15 mouse cellular contexts compared by ENCODE assay signal in the genomic region with DNA sequence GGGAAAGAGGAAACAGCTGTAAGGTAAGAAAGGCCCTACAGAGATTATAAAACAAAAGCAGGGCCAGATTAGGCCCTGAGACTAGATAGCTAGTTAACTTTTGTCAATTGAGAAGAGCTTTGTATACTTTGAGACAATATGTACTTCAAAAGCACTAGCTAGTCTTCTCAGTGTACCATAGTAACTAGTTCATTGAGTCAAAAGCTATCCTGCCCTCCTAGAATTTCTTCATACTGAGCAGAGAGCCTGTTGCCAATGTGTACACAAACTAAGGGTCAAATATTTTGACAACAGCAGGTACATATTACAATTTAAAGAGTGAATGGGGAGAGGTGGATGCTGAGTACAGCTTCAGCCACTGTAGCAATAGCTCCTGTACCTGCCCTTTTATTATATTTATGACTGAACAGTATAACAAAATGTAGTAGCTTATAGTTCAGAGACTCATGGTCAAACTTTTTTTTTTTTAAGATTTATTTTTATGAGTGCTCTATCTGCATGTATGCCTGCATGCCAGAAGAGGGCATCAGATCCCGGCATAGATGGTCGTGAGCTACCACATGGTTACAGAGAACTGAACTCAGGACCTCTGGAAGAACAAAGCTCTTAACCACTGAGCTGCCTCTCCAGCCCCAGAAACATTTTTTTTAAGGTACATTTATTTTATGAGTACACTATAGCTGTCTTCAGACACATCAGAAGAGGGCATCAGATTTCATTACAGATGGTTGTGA. TPM values are rescaled to one million over a fixed set of nuclear protein-coding genes. Genes with fewer than 3 reads are reported as not detected.
A peak's percentile ranks its signal among the peaks of the same experiment; 100 is the strongest.
DNase-seq lines count a peak whose midpoint lies in the region; TF ChIP-seq lines count a peak whose summit lies in the region.
"Had no signal": no experiment of that assay in that cellular context is flagged by ENCODE, and none has a peak within 500 bp of the region (broad histone marks: within the 10 kb centered on the region; RNA-seq: fewer than 3 reads in every experiment).

No protein-coding gene starts in this region.

- no peak for TF ChIP-seq POLR2A in lung, adult 2 months (IDR thresholded peaks at IDR 0.05; ENCODE audit: borderline replicate concordance, extremely low read depth, low read depth, low read length)
- TF ChIP-seq POLR2A in CH12.LX (IDR thresholded peaks at IDR 0.05; ENCODE audit: low read depth, low read length) = no peak
- TF ChIP-seq POLR2A in cortical plate, adult 2 months (IDR thresholded peaks at IDR 0.05; ENCODE audit: extremely low read depth, insufficient read depth, low read length) = no peak

- in situ Hi-C loops in CH12.LX (cut with MboI; ENCODE audit: low pct_ligation_motif_present, low pct_unique_long_range_greater_than_20kb, low sequenced_read_pairs) = no loop called here

- intact Hi-C loops in gastrocnemius, adult 2 months (cut with DNase I) = no loop called here
- intact Hi-C loops in gastrocnemius, postnatal 14 days (cut with DNase I; ENCODE audit: low total_unique reads) = no loop called here

- dilution Hi-C loops in CH12.LX (cut with MboI; ENCODE audit: extremely low pct_ligation_motif_present, extremely low pct_unique_long_range_greater_than_20kb, low sequenced_read_pairs) = loop anchor here (25.0 kb wide), 1 partner anchor 125 kb away; no protein-coding TSS in a partner anchor

- H3K9ac ChIP-seq in CH12.LX (ENCODE audit: insufficient read depth, low read depth) = no peak overlapping the region
- H3K9ac ChIP-seq: hindbrain, embryonic 12.5 days; kidney, embryonic 15.5 days; liver, embryonic 15.5 days; midbrain, embryonic 13.5 days had no signal

- no peak for TF ChIP-seq EP300 in CH12.LX (IDR thresholded peaks at IDR 0.05; ENCODE audit: low read length)

- WGBS in lung, adult 2 months = 48% methylated on average over 2 of the region's 2 CpGs

- no peaks in the 10 kb centered on the region for H3K79me2 ChIP-seq in CH12.LX (replicated peaks; ENCODE audit: control insufficient read depth, extremely low read depth, insufficient read depth, poor library complexity, severe bottlenecking)

- no peaks in the 10 kb centered on the region for H3K9me3 ChIP-seq in CH12.LX (replicated peaks; ENCODE audit: low read length)
- H3K9me3 ChIP-seq: heart, embryonic 10.5 days; hindbrain, embryonic 12.5 days; kidney, embryonic 15.5 days; liver, embryonic 15.5 days; midbrain, embryonic 13.5 days had no signal

- peaks cover 0 to 2% of the 10 kb centered on the region in 2 experiments for H3K36me3 ChIP-seq in CH12.LX (replicated peaks in 1 of 2; ENCODE audit: control insufficient read depth in 1 of 2, insufficient read depth in 1 of 2, low read length in 1 of 2)
- H3K36me3 ChIP-seq: heart, embryonic 10.5 days; hindbrain, embryonic 12.5 days; kidney, embryonic 15.5 days; liver, embryonic 15.5 days; midbrain, embryonic 13.5 days had no signal

- peak; percentile 55 for TF ChIP-seq RAD21 in CH12.LX (IDR thresholded peaks at IDR 0.05; ENCODE audit: low read depth, low read length)

- peak overlapping the region; percentile 46; the same call in 1 of the 2 replicates for H3K27ac ChIP-seq in gastrocnemius, adult 2 months
- H3K27ac ChIP-seq in CH12.LX (ENCODE audit: insufficient read depth, low read depth) = no peak overlapping the region
- H3K27ac ChIP-seq in cortical plate, adult 2 months (ENCODE audit: insufficient read depth, low read length) = no peak overlapping the region
- H3K27ac ChIP-seq: heart, embryonic 10.5 days; hindbrain, embryonic 12.5 days; kidney, embryonic 15.5 days; liver, embryonic 15.5 days; midbrain, embryonic 13.5 days had no signal

- no peak overlapping the region for H3K4me3 ChIP-seq in gastrocnemius, adult 2 months
- H3K4me3 ChIP-seq in lung, adult 2 months (replicated peaks; ENCODE audit: extremely low read depth, low read depth, low read length) = no peak overlapping the region
- H3K4me3 ChIP-seq in CH12.LX (replicated peaks in 1 of 3; ENCODE audit: low read depth in 2 of 3, low read length in 2 of 3, poor library complexity in 1 of 3) = no peak overlapping the region
- H3K4me3 ChIP-seq in cortical plate, adult 2 months (ENCODE audit: insufficient read depth, low read length) = no peak overlapping the region
- H3K4me3 ChIP-seq: heart, embryonic 10.5 days; hindbrain, embryonic 12.5 days; kidney, embryonic 15.5 days; liver, embryonic 15.5 days; midbrain, embryonic 13.5 days had no signal

- H3K4me2 ChIP-seq in CH12.LX (ENCODE audit: insufficient read depth, low read depth, poor library complexity, severe bottlenecking) = no peak overlapping the region
- H3K4me2 ChIP-seq: hindbrain, embryonic 12.5 days; kidney, embryonic 15.5 days; liver, embryonic 15.5 days; midbrain, embryonic 13.5 days had no signal

- no peaks in the 10 kb centered on the region for H3K27me3 ChIP-seq in CH12.LX (replicated peaks)
- H3K27me3 ChIP-seq: hindbrain, embryonic 12.5 days; kidney, embryonic 15.5 days; liver, embryonic 15.5 days; midbrain, embryonic 13.5 days had no signal

- TF ChIP-seq CTCF in gastrocnemius, adult 2 months (IDR thresholded peaks at IDR 0.05) = peak; percentile 62
- TF ChIP-seq CTCF in lung, adult 2 months (IDR thresholded peaks at IDR 0.05; ENCODE audit: insufficient read depth, low read length) = peak; percentile 36; the same call in 1 of the 2 replicates
- peak in 1 of 2 experiments; percentile 70; a peak in 2 of 4 replicates for TF ChIP-seq CTCF in CH12.LX (conservative IDR thresholded peaks at IDR 0.05 in 1 of 2, IDR thresholded peaks at IDR 0.05 in 1 of 2; ENCODE audit: low read depth in 2 of 2, low read length in 2 of 2)
- peak; percentile 16; the same call in 1 of the 2 replicates for TF ChIP-seq CTCF in cortical plate, adult 2 months (IDR thresholded peaks at IDR 0.05; ENCODE audit: extremely low read depth, insufficient read depth, low read length)

- DNase-seq in gastrocnemius, adult 2 months = peak; percentile 37
- no peak for DNase-seq in gastrocnemius, postnatal 14 days
- DNase-seq in lung, adult 2 months = no peak
- DNase-seq in lung, postnatal 4 days = no peak
- no peak for DNase-seq in CH12.LX (ENCODE audit: extremely low read depth)
- DNase-seq in cerebellum, adult 11-12 months = no peak
- no peak for DNase-seq in ovary, postnatal 14 days (ENCODE audit: low spot score)
- DNase-seq: right cerebral cortex, postnatal 4 days; thymus, adult 18-20 months had no signal

- peaks cover under 1% of the 10 kb centered on the region for H3K4me1 ChIP-seq in lung, adult 2 months (ENCODE audit: control insufficient read depth, insufficient read depth, low read length)
- peaks cover 0 to under 1% of the 10 kb centered on the region in 2 experiments; a peak in 2 of 4 replicates for H3K4me1 ChIP-seq in CH12.LX (ENCODE audit: control insufficient read depth in 1 of 2, insufficient read depth in 2 of 2)
- H3K4me1 ChIP-seq in cortical plate, adult 2 months (ENCODE audit: control insufficient read depth, insufficient read depth, low read length) = no peaks in the 10 kb centered on the region

TF ChIP-seq in CH12.LX, 34 proteins besides CTCF, POLR2A, EP300 and RAD21:
- TF ChIP-seq TBP (conservative IDR thresholded peaks at IDR 0.05; ENCODE audit: low read depth, low read length) (no peak), E2F4 (IDR thresholded peaks at IDR 0.05; ENCODE audit: insufficient replicate concordance, low read depth, low read length) (no peak), RCOR1 (conservative IDR thresholded peaks at IDR 0.05; ENCODE audit: low read depth, low read length) (no peak), SIN3A (IDR thresholded peaks at IDR 0.05; ENCODE audit: low read length) (no peak), ZNF384 (IDR thresholded peaks at IDR 0.05; ENCODE audit: low read depth, low read length) (peak; percentile 83), UBTF (IDR thresholded peaks at IDR 0.05; ENCODE audit: low read depth, low read length) (no peak), TCF12 (IDR thresholded peaks at IDR 0.05; ENCODE audit: low read depth, low read length) (no peak), ZC3H11A (IDR thresholded peaks at IDR 0.05; ENCODE audit: low read depth, low read length) (peak; percentile 37; the same call in 1 of the 2 replicates), MAX (IDR thresholded peaks at IDR 0.05; ENCODE audit: low read length) (0 out of 2 replicates have a peak, but pooled peaks have one; percentile 29), PAX5 (IDR thresholded peaks at IDR 0.05; ENCODE audit: low read length) (no peak), MYC (IDR thresholded peaks at IDR 0.05; ENCODE audit: low read depth, low read length) (peak; percentile 87), SMC3 (IDR thresholded peaks at IDR 0.05; ENCODE audit: low read depth, low read length) (peak; percentile 75), JUND (conservative IDR thresholded peaks at IDR 0.05; ENCODE audit: low read depth, low read length) (no peak)

RNA-seq across cellular contexts. Expression of a gene that starts 6.0 kb away (rescaled TPM):
- 10 to 100 TPM; 76.5 to 87.2 TPM for total RNA-seq in gastrocnemius, adult 2 months (2021)
- 10 to 100 TPM; 39.2 to 43.5 TPM for total RNA-seq in gastrocnemius, postnatal 14 days (2021)
- 22.4 and 26.5 TPM in 2 replicates for polyA plus RNA-seq in lung, adult 2 months (2012; rRNA removed)
- 5.6 and 7.4 TPM in 2 replicates for total RNA-seq in CH12.LX (2012; rRNA removed)
- 8.3 and 9.8 TPM in 2 replicates for total RNA-seq in CH12.LX (2014; rRNA removed)
- 10.1 and 11.4 TPM in 2 replicates for polyA plus RNA-seq in CH12.LX (2012; ENCODE audit: insufficient read length, low read depth)
- 16.8 and 18.5 TPM in 2 replicates for polyA plus RNA-seq in cortical plate, adult 2 months (2012; rRNA removed)

RNA-seq across cellular contexts. Expression of a gene that starts 14.9 kb away (rescaled TPM):
- total RNA-seq in gastrocnemius, adult 2 months (2021) = 10 to 100 TPM; 67.5 to 85.8 TPM
- 10 to 100 TPM; 58.0 to 76.3 TPM for total RNA-seq in gastrocnemius, postnatal 14 days (2021)
- polyA plus RNA-seq in lung, adult 2 months (2012; rRNA removed) = 76.5 and 93.4 TPM in 2 replicates
- total RNA-seq in CH12.LX (2012; rRNA removed) (416 and 617 TPM in 2 replicates), CH12.LX (2014; rRNA removed) (812 and 852 TPM in 2 replicates)
- 705 and 730 TPM in 2 replicates for polyA plus RNA-seq in CH12.LX (2012; ENCODE audit: insufficient read length, low read depth)
- 229 and 247 TPM in 2 replicates for polyA plus RNA-seq in cortical plate, adult 2 months (2012; rRNA removed)

RNA-seq across cellular contexts. Expression of a gene that starts 35.8 kb away (rescaled TPM):
- 100 to 1,000 TPM; 101 to 127 TPM for total RNA-seq in gastrocnemius, adult 2 months (2021)
- total RNA-seq in gastrocnemius, postnatal 14 days (2021) = 10 to 100 TPM; 48.5 to 50.0 TPM
- polyA plus RNA-seq in lung, adult 2 months (2012; rRNA removed) = 40.7 and 42.9 TPM in 2 replicates
- total RNA-seq in CH12.LX (2012; rRNA removed) (0.34 and 0.47 TPM in 2 replicates), CH12.LX (2014; rRNA removed) (0.18 and 0.20 TPM in 2 replicates)
- 0.51 and 0.76 TPM in 2 replicates for polyA plus RNA-seq in CH12.LX (2012; ENCODE audit: insufficient read length, low read depth)
- polyA plus RNA-seq in cortical plate, adult 2 months (2012; rRNA removed) = 22.3 and 23.9 TPM in 2 replicates

Comparison
In these comparisons a context has a peak if more than half of its experiments do, and no peak if none do; other contexts are left out.
1. RNA of a gene that starts 14.9 kb away (total RNA-seq): 416 to 852 TPM in CH12.LX; 67.5 to 85.8 TPM in gastrocnemius, adult 2 months and 58.0 to 76.3 TPM in gastrocnemius, postnatal 14 days; every median in the first group is over 4 times any median in the second.
2. RNA of a gene that starts 35.8 kb away (total RNA-seq): 101 to 127 TPM in gastrocnemius, adult 2 months and 48.5 to 50.0 TPM in gastrocnemius, postnatal 14 days; 0.18 to 0.47 TPM in CH12.LX; every median in the first group is over 10 times any median in the second.